21 mouse cellular contexts compared by ENCODE assay signal in the genomic region with DNA sequence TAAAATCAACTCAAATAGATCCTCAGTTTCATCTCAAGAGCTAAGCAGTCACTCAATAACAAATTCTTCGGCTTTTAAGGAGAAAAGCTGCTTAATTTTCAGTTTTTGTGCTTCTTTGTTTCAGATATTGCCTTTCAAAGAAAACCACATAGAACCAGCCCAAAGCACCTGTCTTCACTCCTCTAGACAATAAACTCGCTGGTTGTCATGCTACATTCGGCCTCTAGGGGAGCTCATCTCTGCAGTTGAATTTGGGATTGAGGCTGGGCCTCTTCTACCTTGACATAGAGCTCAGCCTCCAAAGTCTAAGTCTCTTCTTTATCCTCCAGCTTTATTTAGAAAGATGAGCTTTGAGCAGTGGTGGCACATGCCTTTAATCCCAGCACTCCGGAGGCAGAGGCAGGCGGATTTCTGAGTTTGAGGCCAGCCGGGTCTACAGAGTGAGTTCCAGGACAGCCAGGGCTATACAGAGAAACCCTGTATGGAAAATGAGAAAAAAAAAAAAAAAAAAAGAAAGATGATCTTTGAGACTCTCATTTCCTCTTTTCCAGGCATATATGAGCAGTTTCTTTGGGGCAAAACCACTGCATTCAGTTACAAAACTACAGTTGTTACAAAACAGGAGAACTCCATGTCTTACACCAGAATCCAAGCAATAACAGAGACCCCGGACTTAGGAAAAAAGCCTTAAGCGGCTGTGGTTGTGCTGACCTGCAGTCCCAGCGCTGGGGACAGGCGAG. TPM values are rescaled to one million over a fixed set of nuclear protein-coding genes. Genes with fewer than 3 reads are reported as not detected.
A peak's percentile ranks its signal among the peaks of the same experiment; 100 is the strongest.
DNase-seq lines count a peak whose midpoint lies in the region; ATAC-seq and TF ChIP-seq lines count a peak whose summit lies in the region.
"Not testable (repeated sequence)": the region's sequence is repeated elsewhere in the genome, so short reads cannot be mapped to it uniquely, and the experiment has no call there.
"Had no signal": no experiment of that assay in that cellular context is flagged by ENCODE, and none has a peak within 500 bp of the region (broad histone marks: within the 10 kb centered on the region; RNA-seq: fewer than 3 reads in every experiment).

No protein-coding gene starts in this region.

- TF ChIP-seq POLR2A in thymus, adult 2 months (IDR thresholded peaks at IDR 0.05; ENCODE audit: control insufficient read depth, extremely low read depth, insufficient read depth, low read length, poor library complexity), result not testable (repeated sequence)

- H3K27me3 ChIP-seq in Patski; intestine, postnatal 0 days (replicated peaks; ENCODE audit: control insufficient read depth, insufficient read depth, low read length); thymus, adult 2 months (ENCODE audit: control insufficient read depth, insufficient read depth, low read length): not testable (repeated sequence)

- H3K4me3 ChIP-seq in intestine, postnatal 0 days (ENCODE audit: low read depth, low read length); thymus, adult 2 months (ENCODE audit: control insufficient read depth, insufficient read depth, low read length): not testable (repeated sequence)

- H3K36me3 ChIP-seq in intestine, postnatal 0 days (ENCODE audit: control insufficient read depth, insufficient read depth); thymus, adult 2 months (ENCODE audit: control insufficient read depth, insufficient read depth, low read length): not testable (repeated sequence)

- not testable (repeated sequence) for H3K9ac ChIP-seq in intestine, postnatal 0 days (ENCODE audit: low read depth, low read length)

- H3K9me3 ChIP-seq in intestine, postnatal 0 days (ENCODE audit: control insufficient read depth), result not testable (repeated sequence)

- not testable (repeated sequence) for H3K4me1 ChIP-seq in intestine, postnatal 0 days (replicated peaks; ENCODE audit: control insufficient read depth, insufficient read depth, low read length)
- peaks cover 33% of the 10 kb centered on the region for H3K4me1 ChIP-seq in thymus, adult 2 months (replicated peaks; ENCODE audit: control insufficient read depth, insufficient read depth, low read length)

- in situ Hi-C loops in Patski (cut with MboI; ENCODE audit: low pct_unique_long_range_greater_than_20kb), result not testable (repeated sequence)

- ATAC-seq in CD4-positive, CD25-positive, alpha-beta regulatory T cell, adult 4 months, result peak; percentile 81
- ATAC-seq in Patski; intestine, postnatal 0 days: not testable (repeated sequence)
- peak; percentile 74 for ATAC-seq in erythroblast, adult 5-6 weeks (replicated peaks; ENCODE audit: low FRiP score, poor library complexity, severe bottlenecking)
- peak; percentile 87 for ATAC-seq in granulocyte monocyte progenitor cell, adult 5-6 weeks (replicated peaks; ENCODE audit: poor library complexity, severe bottlenecking)
- ATAC-seq in megakaryocyte progenitor cell, adult 5-6 weeks (replicated peaks; ENCODE audit: poor library complexity), result peak; percentile 67

- H3K4me2 ChIP-seq in intestine, postnatal 0 days (replicated peaks; ENCODE audit: low read depth), result not testable (repeated sequence)

- CTCF ChIA-PET in Patski (lab: Charles Lee), result not testable (repeated sequence)

- POLR2A ChIA-PET in Patski (lab: Charles Lee), result not testable (repeated sequence)

- not testable (repeated sequence) for DNase-seq in Patski (ENCODE audit: low read depth, low spot score); thymus, adult 2 months

- peak; percentile 20 for TF ChIP-seq CTCF in Patski (IDR thresholded peaks at IDR 0.05)
- 0 out of 2 replicates have a peak, but pooled peaks have one; percentile 13 for TF ChIP-seq CTCF in intestine, postnatal 0 days (IDR thresholded peaks at IDR 0.05; ENCODE audit: low read depth)
- not testable (repeated sequence) for TF ChIP-seq CTCF in thymus, adult 2 months (IDR thresholded peaks at IDR 0.05; ENCODE audit: borderline replicate concordance, control insufficient read depth, extremely low read depth, insufficient read depth, low read length, poor library complexity)

- 79% methylated on average over 6 of the region's 10 CpGs for WGBS in intestine, postnatal 0 days
- 59% methylated on average over 8 of the region's 10 CpGs for WGBS in thymus, adult 2 months

- not testable (repeated sequence) for H3K27ac ChIP-seq in intestine, postnatal 0 days (ENCODE audit: low read depth, low read length)
- peak overlapping the region; percentile 59; the same call in 1 of the 2 replicates for H3K27ac ChIP-seq in thymus, adult 2 months (ENCODE audit: control insufficient read depth, insufficient read depth, low read length)

RNA-seq across cellular contexts. Expression of a gene that starts 23.4 kb away (rescaled TPM):
- polyA plus RNA-seq in CD4-positive, CD25-positive, alpha-beta regulatory T cell, adult 4 months (2017; shearing (Covaris generic)), result 100 to 1,000 TPM; 433 to 437 TPM
- 444 TPM for polyA plus RNA-seq in Patski (2021)
- 1.3 and 5.4 TPM in 2 replicates for total RNA-seq in erythroblast, adult 5-6 weeks (2015; ENCODE audit: low replicate concordance)
- total RNA-seq in erythroblast, adult 5-6 weeks (2017; ENCODE audit: low replicate concordance), result 3.6 TPM in 1 of 2 replicates, not detected in the other
- total RNA-seq in granulocyte monocyte progenitor cell, adult 5-6 weeks (2014; fragmentation: Nextera tagmentation), result not detected in 2 replicates
- not detected in 2 replicates for total RNA-seq in granulocyte monocyte progenitor cell, adult 5-6 weeks (2017)
- 44.2 and 45.9 TPM in 2 replicates for polyA plus RNA-seq in intestine, postnatal 0 days (2015; fragmentation: Nextera tagmentation; extraction: Ambion mirVana)
- 4.6 and 7.6 TPM in 2 replicates for total RNA-seq in megakaryocyte progenitor cell, adult 5-6 weeks (2015)
- total RNA-seq in megakaryocyte progenitor cell, adult 5-6 weeks (2017), result 0.68 and 1.5 TPM in 2 replicates
- polyA plus RNA-seq in thymus, adult 2 months (2012; rRNA removed), result 112 and 170 TPM in 2 replicates
- polyA plus RNA-seq: forebrain, embryonic 11.5 days; forebrain, embryonic 14.5 days; heart, embryonic 11.5 days had no signal

RNA-seq across cellular contexts. Expression of a gene that starts 27.4 kb away (rescaled TPM):
- 100 to 1,000 TPM; 133 to 161 TPM for polyA plus RNA-seq in CD4-positive, CD25-positive, alpha-beta regulatory T cell, adult 4 months (2017; shearing (Covaris generic))
- 106 TPM for polyA plus RNA-seq in Patski (2021)
- not detected in 2 replicates for total RNA-seq in erythroblast, adult 5-6 weeks (2015; ENCODE audit: low replicate concordance)
- not detected in 2 replicates for total RNA-seq in erythroblast, adult 5-6 weeks (2017; ENCODE audit: low replicate concordance)
- 0.71 and 3.4 TPM in 2 replicates for total RNA-seq in granulocyte monocyte progenitor cell, adult 5-6 weeks (2014; fragmentation: Nextera tagmentation)
- 2.7 and 3.7 TPM in 2 replicates for total RNA-seq in granulocyte monocyte progenitor cell, adult 5-6 weeks (2017)
- 41.4 and 43.7 TPM in 2 replicates for polyA plus RNA-seq in intestine, postnatal 0 days (2015; fragmentation: Nextera tagmentation; extraction: Ambion mirVana)
- 5.6 and 6.5 TPM in 2 replicates for total RNA-seq in megakaryocyte progenitor cell, adult 5-6 weeks (2015)
- total RNA-seq in megakaryocyte progenitor cell, adult 5-6 weeks (2017), result 3.6 TPM in 1 of 2 replicates, not detected in the other
- polyA plus RNA-seq in thymus, adult 2 months (2012; rRNA removed), result 77.4 and 130 TPM in 2 replicates
- total RNA-seq: hematopoietic stem cell, adult 5-6 weeks had no signal

RNA-seq across cellular contexts. Expression of a gene that starts 38.0 kb away (rescaled TPM):
- polyA plus RNA-seq in CD4-positive, CD25-positive, alpha-beta regulatory T cell, adult 4 months (2017; shearing (Covaris generic)), result 1 to 10 TPM in 1 of 2 experiments, under 1 TPM in 1; 0.76 to 1.6 TPM
- 7.0 TPM for polyA plus RNA-seq in Patski (2021)
- 1.5 and 1.7 TPM in 2 replicates for total RNA-seq in erythroblast, adult 5-6 weeks (2015; ENCODE audit: low replicate concordance)
- 7.8 TPM in 1 of 2 replicates, not detected in the other for total RNA-seq in erythroblast, adult 5-6 weeks (2017; ENCODE audit: low replicate concordance)
- total RNA-seq in granulocyte monocyte progenitor cell, adult 5-6 weeks (2014; fragmentation: Nextera tagmentation), result 2.6 TPM in 1 of 2 replicates, not detected in the other
- total RNA-seq in granulocyte monocyte progenitor cell, adult 5-6 weeks (2017), result 1.7 and 1.8 TPM in 2 replicates
- polyA plus RNA-seq in intestine, postnatal 0 days (2015; fragmentation: Nextera tagmentation; extraction: Ambion mirVana), result not detected in 2 replicates
- total RNA-seq in megakaryocyte progenitor cell, adult 5-6 weeks (2015), result 0.12 and 0.39 TPM in 2 replicates
- total RNA-seq in megakaryocyte progenitor cell, adult 5-6 weeks (2017), result 2.6 TPM in 1 of 2 replicates, not detected in the other
- polyA plus RNA-seq in thymus, adult 2 months (2012; rRNA removed), result 4.1 and 5.2 TPM in 2 replicates
- total RNA-seq: ES-E14; forebrain, postnatal 0 days; gastrocnemius, adult 8-10 months; hematopoietic stem cell, adult 5-6 weeks had no signal
- polyA plus RNA-seq: embryonic facial prominence, embryonic 10.5 days; embryonic facial prominence, embryonic 13.5 days; forebrain, embryonic 11.5 days; forebrain, embryonic 14.5 days; frontal cortex, adult 2 months; heart, embryonic 11.5 days; heart, embryonic 14.5 days; hindbrain, embryonic 12.5 days; hindbrain, embryonic 15.5 days; intestine, embryonic 15.5 days had no signal
